Mouse (Mus musculus): Measurements from ENCODE around the gene Setd5.

DNA sequence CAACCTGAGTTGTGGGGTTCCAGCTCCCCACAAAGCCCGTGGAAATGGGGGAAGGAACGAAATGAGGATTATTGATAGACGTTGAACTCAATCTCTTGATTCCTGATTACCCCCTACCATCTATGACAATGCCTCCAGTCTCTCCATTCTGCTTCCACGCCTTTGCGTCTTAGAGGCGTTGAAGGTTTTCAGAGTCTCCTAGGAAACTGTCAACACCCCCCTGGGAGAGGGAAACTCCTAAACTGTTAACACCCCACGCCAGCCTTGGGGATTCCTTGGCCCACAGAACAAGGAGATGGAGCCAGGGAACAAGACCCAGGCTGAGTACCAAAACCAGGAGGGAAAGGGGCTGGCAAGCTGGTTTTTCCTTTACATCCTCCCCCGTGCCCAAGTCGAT is 118.4 kb downstream of the Setd5 start:
- TF ChIP-seq CTCF (IDR thresholded peaks at IDR 0.05; ENCODE audit: control insufficient read depth, insufficient read depth, insufficient replicate concordance, low read depth, low read length) (no peak), POLR2A (IDR thresholded peaks at IDR 0.05; ENCODE audit: control insufficient read depth, low read depth, low read length) (no peak)

Data from testis, adult 2 months (tissue).